Mouse (Mus musculus) stomach, postnatal 0 days (tissue): ENCODE data around the gene Lrpprc.

ENCODE experiments used
- CTCF ChIP-seq: IDR thresholded peaks from 2 replicates; pipeline ENCODE4 v1.5.1; 2016; ENCODE audit warnings: antibody characterized with exemption, low read depth, mild to moderate bottlenecking, moderate library complexity
- EP300 ChIP-seq: optimal IDR thresholded peaks from 2 replicates; pipeline ENCODE3; 2016; ENCODE audit warnings: antibody characterized with exemption

- no peak for TF ChIP-seq CTCF
- TF ChIP-seq EP300, result no peak
Observed at GRCm38 (mm10) chr17:84747212-84747611, 43.4 kb downstream of the Lrpprc start.
